Mouse (Mus musculus) lung, embryonic 14.5 days (tissue): ENCODE measurements at regions not wholly inside any gene's neighbourhood (a gene's known extent, or its start where the extent isn't known, plus 50 kb on each side); places are given as distances from the start of the nearest gene placed in this dataset.

ENCODE experiments used
- ATAC-seq: fragments of 200-750 bp; cut with Nextera tagmentation; 2 replicates; pipeline ENCODE4 v1.8.0; 2017; ENCODE audit warnings: mild to moderate bottlenecking, moderate TSS enrichment, moderate library complexity; ENCODE audit not compliant: insufficient read depth
- DNase-seq: peaks from one replicate; pipeline ENCODE4 v3.0.0-alpha.2; 2015
- H3K27ac ChIP-seq: fragments of 300-500 bp; sonication (generic); 2 replicates; pipeline ENCODE4 v1.5.1; 2014; ENCODE audit warnings: low read depth, mild to moderate bottlenecking, moderate library complexity
- H3K27me3 ChIP-seq: fragments of 300-500 bp; sonication (generic); 2 replicates; pipeline ENCODE4 v1.6.1; 2014; ENCODE audit warnings: low read length, control low read depth; ENCODE audit not compliant: insufficient read depth
- H3K36me3 ChIP-seq: fragments of 300-500 bp; sonication (generic); 2 replicates; pipeline ENCODE4 v1.6.1; 2014; ENCODE audit warnings: control low read depth; ENCODE audit not compliant: insufficient read depth
- H3K4me1 ChIP-seq: fragments of 300-500 bp; sonication (generic); 2 replicates; pipeline ENCODE4 v1.6.1; 2014; ENCODE audit warnings: antibody characterized with exemption, control low read depth; ENCODE audit not compliant: insufficient read depth
- H3K4me2 ChIP-seq: fragments of 300-500 bp; sonication (generic); 2 replicates; pipeline ENCODE4 v1.6.1; 2014; ENCODE audit warnings: mild to moderate bottlenecking
- H3K4me3 ChIP-seq: fragments of 300-500 bp; sonication (generic); 2 replicates; pipeline ENCODE4 v1.5.1; 2014; ENCODE audit warnings: low read depth, low read length
- H3K9ac ChIP-seq: fragments of 300-500 bp; sonication (generic); 2 replicates; pipeline ENCODE4 v1.6.1; 2014
- H3K9me3 ChIP-seq: fragments of 300-500 bp; sonication (generic); 2 replicates; pipeline ENCODE4 v1.6.1; 2016; ENCODE audit warnings: low read depth, low read length, control low read depth
- CTCF ChIP-seq: IDR thresholded peaks from 2 replicates; pipeline ENCODE4 v1.5.1; 2016; ENCODE audit warnings: antibody characterized with exemption, low read depth
- WGBS: fragments of 180-500 bp; shearing (Covaris S2); extraction: QIAGEN DNeasy Blood & Tissue Kit; methylation state at CpG from one replicate; pipeline ENCODE4 v1.1.7; 2014; 5-methylcytosine and 5-hydroxymethylcytosine counted together

DNA sequence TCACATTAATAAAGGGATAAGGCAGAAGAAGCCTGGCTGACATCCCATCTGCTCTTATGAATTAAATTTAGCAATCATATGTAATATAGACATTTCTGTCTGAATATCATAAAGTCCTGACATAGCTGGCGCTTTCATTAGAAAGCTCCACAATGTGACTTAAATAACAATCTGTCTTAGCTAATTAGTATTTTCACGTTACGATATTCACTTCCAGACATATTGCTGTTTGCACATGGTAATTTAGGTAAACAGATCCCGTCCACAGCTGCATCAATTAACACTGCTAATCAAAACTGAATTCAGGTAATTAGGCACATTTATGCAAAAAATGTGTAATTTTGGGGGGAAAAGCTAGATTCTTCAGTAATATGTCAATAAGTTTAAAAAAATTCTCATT is 625.1 kb downstream of the Nedd1 start:
- ATAC-seq, result no peak
- DNase-seq, result no peak
- Histone ChIP-seq H3K27ac (no peak overlapping the region), H3K36me3 (no peaks in the 10 kb centered on the region), H3K27me3 (no peaks in the 10 kb centered on the region), H3K4me2 (no peak overlapping the region), H3K4me3 (no peak overlapping the region), H3K4me1 (no peaks in the 10 kb centered on the region), H3K9ac (no peak overlapping the region), H3K9me3 (no peaks in the 10 kb centered on the region)
- TF ChIP-seq CTCF, result no peak
- WGBS, result 81% methylated on average over 4 of the region's 4 CpGs

- Histone ChIP-seq H3K4me2 (no peak overlapping the region), H3K4me3 (no peak overlapping the region), H3K36me3 (no peaks in the 10 kb centered on the region), H3K27ac (no peak overlapping the region), H3K4me1 (no peaks in the 10 kb centered on the region), H3K27me3 (no peaks in the 10 kb centered on the region), H3K9ac (no peak overlapping the region), H3K9me3 (no peaks in the 10 kb centered on the region)
- ATAC-seq (no peak), DNase-seq (no peak)
- TF ChIP-seq CTCF, result no peak
- 54% methylated on average over 9 of the region's 9 CpGs for WGBS
These were observed 630.5 kb downstream of the Nedd1 start for GRCm38 (mm10) chr10:92091480-92092395.

DNA sequence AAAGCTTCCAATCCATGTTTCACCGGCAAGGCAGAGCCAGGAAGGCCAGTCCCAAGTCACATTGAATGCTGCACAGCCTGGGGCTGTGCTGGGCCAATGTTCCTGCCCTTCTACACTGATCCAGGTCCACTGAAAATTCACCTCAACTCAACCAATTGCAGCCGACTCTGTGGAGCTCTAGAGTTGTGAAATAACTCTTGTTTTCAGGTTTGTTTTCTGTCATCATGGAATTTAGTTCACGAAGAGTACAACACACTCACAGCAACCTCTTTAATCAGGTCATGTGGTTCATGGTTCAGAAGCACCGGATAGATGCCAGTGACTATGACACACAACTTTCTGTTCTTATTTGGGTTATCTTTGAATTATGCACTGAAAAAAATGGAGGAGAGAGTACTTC is 640.1 kb downstream of the Nedd1 start:
- no peak for ATAC-seq
- no peaks in the 10 kb centered on the region for H3K36me3 ChIP-seq

GRCm38 (mm10) chr10:92081199-92081598 is 641.0 kb downstream of the Nedd1 start:
- no peak for DNase-seq
- no peak for TF ChIP-seq CTCF
- H3K4me3 ChIP-seq, result no peak overlapping the region
- no peaks in the 10 kb centered on the region for H3K36me3 ChIP-seq
- H3K9me3 ChIP-seq, result no peaks in the 10 kb centered on the region
- H3K4me1 ChIP-seq, result no peaks in the 10 kb centered on the region
- no peak overlapping the region for H3K4me2 ChIP-seq
- no peak overlapping the region for H3K27ac ChIP-seq
- 15% methylated on average over 1 of the region's 1 CpGs for WGBS
- no peak overlapping the region for H3K9ac ChIP-seq
- H3K27me3 ChIP-seq, result no peaks in the 10 kb centered on the region
- ATAC-seq, result no peak

More for the DNA sequence above, 640.1 kb downstream of the Nedd1 start:
- Histone ChIP-seq H3K4me1 (no peaks in the 10 kb centered on the region), H3K27ac (no peak overlapping the region), H3K27me3 (no peaks in the 10 kb centered on the region), H3K9me3 (no peaks in the 10 kb centered on the region), H3K9ac (no peak overlapping the region), H3K4me2 (no peak overlapping the region), H3K4me3 (no peak overlapping the region)
- no peak for DNase-seq
- 74% methylated on average over 4 of the region's 4 CpGs for WGBS
- TF ChIP-seq CTCF, result no peak

DNA sequence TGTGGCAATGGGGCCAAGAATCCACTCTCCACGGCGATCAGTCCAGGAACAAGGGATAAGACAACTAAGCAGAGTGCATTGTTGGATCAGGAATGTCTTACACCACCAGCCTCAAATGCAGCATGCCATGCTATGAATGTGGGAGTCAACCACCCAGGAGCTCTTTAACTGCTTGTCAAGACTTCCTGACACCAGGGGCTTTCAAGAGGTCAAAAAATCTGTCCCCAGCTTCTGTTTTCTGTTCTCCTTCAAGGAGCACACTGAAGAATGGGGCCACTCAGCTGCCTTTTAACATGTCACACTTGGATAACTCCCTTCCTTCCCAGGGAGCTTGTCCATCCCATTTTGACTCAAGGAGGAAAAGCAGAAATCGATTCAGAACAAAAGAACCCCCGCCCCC is 642.8 kb downstream of the Nedd1 start:
- H3K27me3 ChIP-seq, result no peaks in the 10 kb centered on the region
- no peak overlapping the region for H3K27ac ChIP-seq
- DNase-seq (no peak), ATAC-seq (no peak)
- H3K9ac ChIP-seq, result no peak overlapping the region
- WGBS, result 69% methylated on average over 4 of the region's 4 CpGs
- no peaks in the 10 kb centered on the region for H3K9me3 ChIP-seq
- H3K36me3 ChIP-seq, result no peaks in the 10 kb centered on the region
- H3K4me3 ChIP-seq, result no peak overlapping the region
- TF ChIP-seq CTCF, result no peak
- no peak overlapping the region for H3K4me2 ChIP-seq
- no peaks in the 10 kb centered on the region for H3K4me1 ChIP-seq

- no peak for DNase-seq
- WGBS, result 71% methylated on average over 3 of the region's 3 CpGs
These were observed 644.9 kb downstream of the Nedd1 start for GRCm38 (mm10) chr10:92077291-92077690.

GRCm38 (mm10) chr10:92076754-92077153 is 645.5 kb downstream of the Nedd1 start:
- TF ChIP-seq CTCF, result no peak
- H3K4me1 ChIP-seq, result no peaks in the 10 kb centered on the region
- no peak overlapping the region for H3K9ac ChIP-seq
- no peak overlapping the region for H3K27ac ChIP-seq
- DNase-seq, result no peak
- no peak overlapping the region for H3K4me2 ChIP-seq
- H3K36me3 ChIP-seq, result no peaks in the 10 kb centered on the region
- no peak overlapping the region for H3K4me3 ChIP-seq
- 61% methylated on average over 3 of the region's 3 CpGs for WGBS
- H3K27me3 ChIP-seq, result no peaks in the 10 kb centered on the region
- ATAC-seq, result no peak
- no peaks in the 10 kb centered on the region for H3K9me3 ChIP-seq

More at GRCm38 (mm10) chr10:92077291-92077690, 644.9 kb downstream of the Nedd1 start:
- no peaks in the 10 kb centered on the region for H3K9me3 ChIP-seq
- H3K36me3 ChIP-seq, result no peaks in the 10 kb centered on the region
- no peaks in the 10 kb centered on the region for H3K27me3 ChIP-seq
- H3K4me1 ChIP-seq, result no peaks in the 10 kb centered on the region
- H3K4me2 ChIP-seq, result no peak overlapping the region
- TF ChIP-seq CTCF, result no peak
- no peak overlapping the region for H3K4me3 ChIP-seq
- no peak overlapping the region for H3K9ac ChIP-seq
- no peak overlapping the region for H3K27ac ChIP-seq
- no peak for ATAC-seq
